Mouse (Mus musculus) cerebellum, adult 2 months (tissue): ENCODE data around the gene Dner.

Source experiments
- CTCF ChIP-seq: fragments of 200-500 bp; IDR thresholded peaks from 2 replicates; pipeline ENCODE4 v1.5.1; 2011; ENCODE audit warnings: low read depth, mild to moderate bottlenecking, control low read depth, low read length, moderate library complexity, borderline replicate concordance; ENCODE audit not compliant: insufficient read depth
- POLR2A ChIP-seq: fragments of 200-500 bp; IDR thresholded peaks from 2 replicates; pipeline ENCODE4 v1.6.1; 2011; ENCODE audit warnings: low read length, control low read depth, borderline replicate concordance; ENCODE audit not compliant: insufficient read depth

GRCm38 (mm10) chr1:84449566-84450278 lies 246.3 kb downstream of the Dner start:
- TF ChIP-seq POLR2A: no peak
- TF ChIP-seq CTCF: no peak
